Mouse (Mus musculus) neural tube, embryonic 14.5 days (tissue): Measurements from ENCODE around the gene Dennd1a. TPM values are rescaled to one million over a fixed set of nuclear protein-coding genes. Genes with fewer than 3 reads are reported as not detected.

Experiments
- ATAC-seq: fragments of 200-750 bp; cut with Nextera tagmentation; 2 replicates; pipeline ENCODE4 v1.8.0; 2017; ENCODE audit warnings: low read depth, mild to moderate bottlenecking, moderate TSS enrichment, moderate library complexity
- H3K27ac ChIP-seq: fragments of 300-500 bp; sonication (generic); 2 replicates; pipeline ENCODE4 v1.5.1; 2014; ENCODE audit warnings: low read depth, mild to moderate bottlenecking, control low read depth, low read length, moderate library complexity, mixed read lengths
- H3K27me3 ChIP-seq: fragments of 300-500 bp; sonication (generic); 2 replicates; pipeline ENCODE4 v1.6.1; 2014; ENCODE audit warnings: low read length; ENCODE audit not compliant: control insufficient read depth, insufficient read depth
- H3K36me3 ChIP-seq: fragments of 300-500 bp; sonication (generic); 2 replicates; pipeline ENCODE4 v1.6.1; 2014; ENCODE audit warnings: low read length, mixed read lengths; ENCODE audit not compliant: control insufficient read depth, insufficient read depth
- H3K4me1 ChIP-seq: fragments of 300-500 bp; sonication (generic); 2 replicates; pipeline ENCODE4 v1.6.1; 2014; ENCODE audit warnings: low read length; ENCODE audit not compliant: control insufficient read depth, insufficient read depth
- H3K4me2 ChIP-seq: fragments of 300-500 bp; sonication (generic); 2 replicates; pipeline ENCODE4 v1.6.1; 2014; ENCODE audit warnings: mild to moderate bottlenecking, low read depth, low read length, control low read depth
- H3K4me3 ChIP-seq: fragments of 300-500 bp; sonication (generic); 2 replicates; pipeline ENCODE4 v1.5.1; 2014; ENCODE audit warnings: low read depth, low read length, control low read depth, mixed read lengths
- H3K9ac ChIP-seq: fragments of 300-500 bp; sonication (generic); replicated peaks from 2 replicates; pipeline ENCODE4 v1.6.1; 2014; ENCODE audit warnings: low read depth, mild to moderate bottlenecking, control low read depth, low read length, mixed read lengths
- H3K9me3 ChIP-seq: fragments of 300-500 bp; sonication (generic); 2 replicates; pipeline ENCODE4 v1.6.1; 2016; ENCODE audit warnings: low read length; ENCODE audit not compliant: control insufficient read depth
- WGBS: fragments of 180-500 bp; shearing (Covaris S2); extraction: QIAGEN DNeasy Blood & Tissue Kit; methylation state at CpG from one replicate; pipeline ENCODE4 v1.1.7; 2014; 5-methylcytosine and 5-hydroxymethylcytosine counted together
- polyA plus RNA-seq: library from polyadenylated mRNA; unstranded; fragments of >200 nt; fragmentation: Nextera tagmentation; extraction: Ambion mirVana; gene quantifications from 2 replicates; pipeline ENCODE4 v1.2.1, GENCODE M21; 2014

Dennd1a gene
- polyA plus RNA-seq, 1 experiment from 2014 or later, result 17.8 TPM

DNA sequence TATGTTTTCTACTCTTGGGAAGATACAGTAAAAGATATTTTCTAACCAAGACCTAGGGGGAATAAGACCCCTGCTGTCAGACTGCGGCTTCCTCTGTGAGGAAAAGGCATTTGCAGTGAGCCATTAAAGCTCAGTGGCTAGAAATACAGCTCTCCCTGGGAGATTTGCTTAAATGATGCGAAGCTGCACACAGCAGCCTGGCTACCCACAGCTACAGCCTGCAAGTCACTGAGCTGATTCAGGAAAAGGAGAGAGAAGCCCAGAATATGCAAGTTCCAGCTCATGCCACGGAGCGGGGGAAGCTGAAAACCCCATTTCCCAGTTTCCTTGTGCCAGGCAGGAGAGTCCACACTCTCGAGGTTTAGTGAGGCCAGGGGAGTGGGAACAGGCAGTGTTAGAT, 465.1 kb downstream of the Dennd1a start:
- H3K4me1 ChIP-seq, result peaks cover 20% of the 10 kb centered on the region
- peak overlapping the region; percentile 39; the same call in 1 of the 2 replicates for H3K27ac ChIP-seq
- ATAC-seq, result peak; percentile 28; the same call in 1 of the 2 replicates
- H3K4me3 ChIP-seq, result no peak overlapping the region
- no peak overlapping the region for H3K9ac ChIP-seq
- no peaks in the 10 kb centered on the region for H3K36me3 ChIP-seq
- H3K4me2 ChIP-seq, result no peak overlapping the region
- H3K27me3 ChIP-seq, result no peaks in the 10 kb centered on the region
- WGBS, result 30% methylated on average over 5 of the region's 5 CpGs
- H3K9me3 ChIP-seq, result no peaks in the 10 kb centered on the region

DNA sequence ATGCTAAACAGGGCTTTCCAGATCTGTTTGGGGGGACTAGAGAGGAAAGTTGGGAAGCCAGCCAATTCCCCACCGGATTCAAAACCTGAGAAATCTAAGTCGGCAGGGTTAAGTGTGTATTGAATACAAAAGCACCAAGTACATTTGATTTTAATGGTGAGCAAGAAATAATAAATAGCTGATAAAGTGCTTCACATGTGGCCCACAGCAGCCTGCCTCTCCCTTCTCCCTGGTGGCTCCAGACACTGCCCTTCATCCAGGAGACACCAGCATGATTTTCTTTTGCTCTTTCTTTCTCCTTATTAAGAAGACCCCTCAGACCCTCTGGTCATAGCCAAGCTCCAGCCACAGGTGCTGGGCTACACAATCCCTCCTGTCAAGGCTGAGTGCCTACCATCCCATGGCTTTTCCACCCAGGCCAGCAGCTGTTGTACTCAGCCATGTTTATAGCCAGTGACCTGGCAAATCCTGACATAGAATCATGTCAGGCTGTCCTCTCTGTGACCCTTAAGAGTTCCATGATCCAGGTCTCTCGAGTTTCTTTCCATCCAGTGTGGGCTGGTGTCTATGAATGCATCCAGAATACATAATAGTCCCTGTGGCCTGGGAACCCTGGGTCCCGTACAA, 467.6 kb downstream of the Dennd1a start:
- Histone ChIP-seq H3K27me3 (no peaks in the 10 kb centered on the region), H3K9ac (no peak overlapping the region), H3K36me3 (no peaks in the 10 kb centered on the region), H3K9me3 (no peaks in the 10 kb centered on the region), H3K4me2 (no peak overlapping the region), H3K4me1 (peaks cover 20% of the 10 kb centered on the region), H3K27ac (peak overlapping the region; percentile 30; the same call in 1 of the 2 replicates), H3K4me3 (no peak overlapping the region)
- 23% methylated on average over 4 of the region's 4 CpGs for WGBS
- ATAC-seq, result no peak

DNA sequence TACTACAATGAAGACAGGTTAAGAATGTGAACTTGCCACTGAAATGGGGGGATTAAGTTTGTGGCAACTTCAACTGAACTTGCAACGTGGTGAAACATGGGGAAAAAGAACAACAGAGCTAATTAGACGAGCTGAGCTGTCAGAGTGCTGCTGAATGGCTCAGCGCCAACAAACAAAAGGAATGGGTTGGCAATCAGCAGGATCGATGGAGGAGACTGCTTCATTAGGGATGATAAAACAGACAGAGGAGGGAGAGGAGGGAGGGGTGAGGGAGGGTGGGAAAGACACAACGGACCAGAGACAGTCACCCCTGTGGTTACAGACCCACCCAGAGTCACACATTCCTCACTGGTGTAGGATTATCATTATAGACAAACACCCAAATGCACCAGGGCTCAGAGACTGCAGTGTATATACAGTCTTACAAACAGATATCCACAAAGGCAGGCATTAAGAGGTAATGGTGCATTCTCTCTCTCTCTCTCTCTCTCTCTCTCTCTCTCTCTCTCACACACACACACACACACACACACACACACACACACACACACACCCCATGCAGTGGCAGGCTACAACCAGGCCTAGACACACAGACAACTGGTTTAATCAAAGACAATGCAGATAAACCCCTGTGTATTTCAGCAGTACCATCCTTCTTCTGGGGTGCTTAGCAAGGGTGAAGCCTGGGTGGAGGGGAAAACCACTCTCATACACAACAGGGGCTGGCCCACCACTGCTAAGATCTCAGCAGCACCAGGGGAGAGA, 468.2 kb downstream of the Dennd1a start:
- Histone ChIP-seq H3K4me2 (no peak overlapping the region), H3K27me3 (no peaks in the 10 kb centered on the region), H3K4me1 (peaks cover 20% of the 10 kb centered on the region), H3K9ac (no peak overlapping the region), H3K27ac (peak overlapping the region; percentile 30; the same call in 1 of the 2 replicates), H3K36me3 (no peaks in the 10 kb centered on the region), H3K9me3 (no peaks in the 10 kb centered on the region), H3K4me3 (no peak overlapping the region)
- 5% methylated on average over 5 of the region's 5 CpGs for WGBS
- peak; percentile 42; the same call in 1 of the 2 replicates for ATAC-seq

DNA sequence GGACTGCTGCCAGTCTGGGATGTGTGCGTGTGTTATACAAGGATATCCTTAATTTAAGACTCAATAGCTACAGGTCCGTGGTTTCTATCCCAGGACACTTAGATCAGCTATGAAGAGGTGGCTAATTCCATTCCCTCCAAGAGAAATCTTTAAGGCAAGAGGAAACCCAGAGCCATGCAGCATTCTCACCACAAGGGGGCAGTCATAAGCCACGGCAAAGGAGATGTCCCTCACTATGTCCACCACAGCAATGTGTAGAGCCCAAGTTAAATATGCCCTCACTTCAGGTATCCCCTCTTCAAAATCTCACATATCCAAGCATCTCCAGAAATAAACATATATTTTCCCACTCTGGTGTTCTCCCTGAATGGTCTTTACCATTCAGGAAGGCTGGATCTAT, 471.5 kb downstream of the Dennd1a start:
- Histone ChIP-seq H3K9ac (no peak overlapping the region), H3K27me3 (no peaks in the 10 kb centered on the region), H3K4me2 (no peak overlapping the region), H3K9me3 (no peaks in the 10 kb centered on the region), H3K4me3 (no peak overlapping the region), H3K36me3 (no peaks in the 10 kb centered on the region), H3K27ac (no peak overlapping the region), H3K4me1 (peaks cover 16% of the 10 kb centered on the region)
- no peak for ATAC-seq
- WGBS, result 11% methylated on average over 3 of the region's 3 CpGs

DNA sequence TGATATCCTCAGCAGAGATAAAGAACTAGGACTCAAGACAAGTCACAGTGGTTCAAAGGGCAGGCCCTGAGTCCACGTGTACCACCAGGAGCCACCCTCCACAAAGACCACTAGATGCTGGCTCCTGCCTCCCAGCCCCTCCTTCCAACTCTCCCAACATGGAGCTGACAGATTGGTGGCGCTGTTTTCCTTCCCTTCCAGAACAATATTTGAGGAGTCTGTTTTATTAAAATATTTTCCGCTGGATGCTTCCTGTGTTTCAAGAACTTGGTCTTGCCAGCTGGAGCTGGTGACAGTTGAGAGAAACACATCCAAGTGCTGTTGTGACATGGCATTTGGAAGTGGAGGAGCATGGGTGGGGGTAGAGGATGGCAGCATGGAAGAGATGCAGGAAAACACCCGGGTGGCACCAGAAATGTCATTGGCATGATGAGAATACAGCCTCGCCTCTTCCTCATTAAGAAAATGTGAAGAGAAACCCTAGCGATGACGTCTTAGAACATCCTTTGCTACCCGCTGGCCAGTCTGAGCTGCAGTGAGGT, 472.3 kb downstream of the Dennd1a start:
- ATAC-seq, result no peak
- Histone ChIP-seq H3K9ac (no peak overlapping the region), H3K27ac (no peak overlapping the region), H3K4me1 (peaks cover 15% of the 10 kb centered on the region), H3K4me3 (no peak overlapping the region), H3K4me2 (no peak overlapping the region), H3K9me3 (no peaks in the 10 kb centered on the region), H3K27me3 (no peaks in the 10 kb centered on the region), H3K36me3 (no peaks in the 10 kb centered on the region)
- WGBS, result 90% methylated on average over 8 of the region's 8 CpGs

DNA sequence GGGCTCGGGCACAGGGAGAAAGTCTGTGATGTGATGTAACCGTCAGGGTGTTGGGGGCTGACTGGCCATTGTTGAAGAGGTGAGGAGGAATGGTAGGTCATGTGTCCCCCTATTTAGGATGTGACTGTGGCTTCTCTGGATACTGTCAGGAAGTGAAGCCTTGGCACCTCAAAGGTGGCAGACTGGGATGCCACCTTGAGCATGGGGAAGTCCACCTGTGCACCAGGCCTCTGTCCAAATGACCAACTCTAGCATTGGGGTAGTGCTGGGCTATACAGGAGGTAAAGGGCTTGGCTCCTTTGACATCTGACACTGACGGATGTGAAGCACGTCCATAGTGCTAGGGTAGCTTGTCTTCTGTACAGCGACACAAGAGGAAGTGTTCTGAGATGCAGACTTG, 474.8 kb downstream of the Dennd1a start:
- Histone ChIP-seq H3K9me3 (no peaks in the 10 kb centered on the region), H3K36me3 (no peaks in the 10 kb centered on the region), H3K27ac (no peak overlapping the region), H3K27me3 (no peaks in the 10 kb centered on the region), H3K4me3 (no peak overlapping the region), H3K4me2 (no peak overlapping the region), H3K9ac (no peak overlapping the region), H3K4me1 (no peaks in the 10 kb centered on the region)
- WGBS, result 90% methylated on average over 5 of the region's 5 CpGs
- ATAC-seq, result no peak

DNA sequence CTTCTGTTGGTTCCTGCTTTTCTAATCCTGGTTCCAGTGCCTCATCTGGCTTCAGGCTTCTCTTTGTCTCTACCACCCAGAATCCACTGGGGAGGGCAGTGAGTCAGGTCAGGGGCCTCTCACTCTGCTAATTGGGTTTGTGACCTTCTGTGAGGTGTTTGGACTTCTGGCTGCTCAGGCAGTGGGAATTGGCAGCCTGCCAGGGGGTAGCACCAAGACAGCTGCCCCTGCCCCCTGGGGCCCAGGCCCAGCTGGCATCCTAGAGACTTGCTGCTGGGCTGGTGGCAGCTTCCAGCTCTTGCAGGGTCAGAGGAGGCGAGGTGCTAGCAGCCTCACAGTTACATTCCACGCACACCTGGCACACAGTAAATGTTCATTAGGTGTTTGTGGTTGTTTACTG, 475.5 kb downstream of the Dennd1a start:
- H3K9me3 ChIP-seq, result no peaks in the 10 kb centered on the region
- no peak overlapping the region for H3K4me3 ChIP-seq
- no peak overlapping the region for H3K9ac ChIP-seq
- no peak overlapping the region for H3K4me2 ChIP-seq
- H3K36me3 ChIP-seq, result no peaks in the 10 kb centered on the region
- H3K4me1 ChIP-seq, result no peaks in the 10 kb centered on the region
- H3K27me3 ChIP-seq, result no peaks in the 10 kb centered on the region
- peak; percentile 23; the same call in 1 of the 2 replicates for ATAC-seq
- H3K27ac ChIP-seq, result no peak overlapping the region
- 55% methylated on average over 2 of the region's 2 CpGs for WGBS

DNA sequence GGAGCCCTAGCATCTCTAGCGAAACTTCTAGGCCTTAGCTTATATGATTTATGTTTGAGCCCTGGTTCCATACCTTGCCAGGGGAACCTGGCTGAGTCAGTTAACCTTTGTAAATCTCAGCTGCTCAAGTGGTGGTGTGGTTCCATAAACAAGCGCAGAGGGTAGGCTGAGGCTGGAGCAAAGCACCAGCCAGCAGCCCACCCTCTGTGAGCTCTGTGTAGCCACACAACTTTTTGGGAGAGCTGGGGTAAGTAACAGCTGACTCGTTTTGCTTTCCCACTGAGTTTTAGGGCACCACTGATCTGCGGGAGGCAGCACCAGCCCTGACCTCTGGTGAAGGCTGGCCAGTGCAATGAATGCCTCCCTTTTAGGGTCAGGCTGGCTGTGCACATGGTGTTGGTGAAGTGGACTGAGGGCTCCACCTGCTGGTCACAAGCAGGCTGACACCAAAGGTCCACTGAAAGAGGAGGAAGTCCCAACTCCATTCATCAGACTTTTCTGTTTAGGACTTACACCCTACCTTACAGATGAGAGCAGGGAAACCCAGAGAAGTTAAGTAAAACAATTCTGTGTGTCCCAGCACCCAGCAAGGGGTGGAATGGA, 484.5 kb downstream of the Dennd1a start:
- Histone ChIP-seq H3K9ac (no peak overlapping the region), H3K4me1 (no peaks in the 10 kb centered on the region), H3K4me2 (no peak overlapping the region), H3K27me3 (no peaks in the 10 kb centered on the region), H3K27ac (no peak overlapping the region), H3K9me3 (no peaks in the 10 kb centered on the region), H3K4me3 (no peak overlapping the region), H3K36me3 (no peaks in the 10 kb centered on the region)
- peak; percentile 77; the same call in 1 of the 2 replicates for ATAC-seq
- WGBS, result 44% methylated on average over 4 of the region's 4 CpGs

DNA sequence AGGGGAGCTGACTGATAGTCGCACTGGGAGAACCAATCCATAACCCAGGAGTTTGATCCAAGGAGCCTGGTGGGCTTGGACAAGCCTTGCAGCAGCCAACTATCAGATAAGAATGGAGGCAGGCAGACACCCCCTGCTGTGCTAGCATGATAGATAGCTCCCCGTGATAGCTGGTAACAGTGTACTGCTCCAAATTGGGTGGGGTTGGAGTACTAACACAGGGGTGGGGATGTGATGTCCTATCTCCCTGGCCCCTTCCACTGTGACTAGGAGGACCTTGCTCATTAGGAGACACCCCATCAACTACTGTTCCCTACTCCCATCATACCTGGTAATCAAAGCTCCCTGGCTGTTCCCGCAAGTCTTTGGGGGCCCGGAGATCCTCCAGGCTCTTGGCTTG, 485.5 kb downstream of the Dennd1a start:
- no peak overlapping the region for H3K9ac ChIP-seq
- ATAC-seq, result no peak
- H3K27ac ChIP-seq, result no peak overlapping the region
- no peak overlapping the region for H3K4me3 ChIP-seq
- WGBS, result 81% methylated on average over 4 of the region's 4 CpGs
- H3K4me1 ChIP-seq, result no peaks in the 10 kb centered on the region
- H3K36me3 ChIP-seq, result no peaks in the 10 kb centered on the region
- H3K4me2 ChIP-seq, result no peak overlapping the region
- no peaks in the 10 kb centered on the region for H3K9me3 ChIP-seq
- no peaks in the 10 kb centered on the region for H3K27me3 ChIP-seq
